Mouse (Mus musculus): ENCODE measurements around the gene Frmd4a.

DNA sequence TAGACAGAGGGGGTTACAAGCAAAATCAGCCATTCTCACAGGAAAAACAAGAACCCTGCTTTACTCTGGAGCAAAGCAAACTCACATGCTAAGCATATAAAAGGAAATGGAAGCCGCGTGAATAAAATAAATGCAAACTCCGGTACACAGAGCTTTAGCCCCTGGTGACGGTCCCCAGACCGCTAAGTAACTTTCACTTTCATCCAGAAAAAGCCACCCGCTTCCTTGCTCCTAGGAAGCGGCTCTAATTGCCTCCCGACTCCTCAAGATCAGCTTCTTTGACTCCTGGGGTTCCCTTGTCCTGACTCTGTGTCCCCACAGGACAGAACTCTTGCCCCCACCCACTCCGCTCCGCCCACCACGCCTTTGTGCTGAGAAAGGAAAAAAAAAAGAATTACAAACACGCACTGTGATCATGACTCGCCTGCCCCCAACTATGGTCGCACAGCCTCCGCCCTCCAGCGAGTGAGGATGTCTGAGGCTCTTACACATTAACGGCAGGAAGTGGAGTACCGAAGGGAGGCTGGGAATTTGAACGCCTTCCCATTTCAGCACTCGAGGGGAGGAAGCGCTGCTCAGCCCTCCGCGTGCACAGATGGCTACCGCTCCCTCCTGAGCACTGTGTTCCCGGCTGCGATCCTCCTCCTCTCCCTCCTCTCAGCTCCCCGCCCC lies 541.8 kb downstream of the Frmd4a start:
- TF ChIP-seq CTCF (IDR thresholded peaks at IDR 0.05; ENCODE audit: low read depth) (no peak; the same call in 1 of the 2 replicates), EP300 (optimal IDR thresholded peaks at IDR 0.05) (no peak)

All from stomach, postnatal 0 days (tissue).